In genomic region chr13:45906438-45907166, GRCm38 (mm10) we compare ENCODE assay signal across 8 mouse cellular contexts. TPM values are rescaled to one million over a fixed set of nuclear protein-coding genes. Genes with fewer than 3 reads are reported as not detected.
DNase-seq lines count a peak whose midpoint lies in the region; ATAC-seq and TF ChIP-seq lines count a peak whose summit lies in the region.

No protein-coding gene starts in this region.

- H3K4me1 ChIP-seq in heart, embryonic 12.5 days (replicated peaks): peaks cover 47% of the 10 kb centered on the region
- peaks cover 5% of the 10 kb centered on the region; the same call in 1 of the 2 replicates for H3K4me1 ChIP-seq in stomach, postnatal 0 days (replicated peaks; ENCODE audit: control insufficient read depth, insufficient read depth)

- H3K27ac ChIP-seq in heart, embryonic 12.5 days (ENCODE audit: poor library complexity, severe bottlenecking): 0 out of 2 replicates have a peak overlapping the region, but pooled peaks have one; percentile 3
- H3K27ac ChIP-seq in stomach, postnatal 0 days (replicated peaks): no peak overlapping the region
- no peak overlapping the region for H3K27ac ChIP-seq in left cerebral cortex, adult 2 months

- H3K36me3 ChIP-seq in heart, embryonic 12.5 days: 0 out of 2 replicates have a peak, but pooled peaks cover 5% of the 10 kb centered on the region
- no peaks in the 10 kb centered on the region for H3K36me3 ChIP-seq in stomach, postnatal 0 days (ENCODE audit: control insufficient read depth, insufficient read depth, low read length)

- peak overlapping the region; percentile 43 for H3K4me2 ChIP-seq in heart, embryonic 12.5 days
- peak overlapping the region; percentile 32; the same call in 1 of the 2 replicates for H3K4me2 ChIP-seq in stomach, postnatal 0 days (replicated peaks; ENCODE audit: low read depth)

- intact Hi-C loops in heart, postnatal 14 days (cut with DNase I): no loop called here
- intact Hi-C loops in left cerebral cortex, adult 2 months (cut with DNase I): no loop called here

- H3K9me3 ChIP-seq in heart, embryonic 12.5 days (replicated peaks): no peaks in the 10 kb centered on the region
- H3K9me3 ChIP-seq in stomach, postnatal 0 days (ENCODE audit: control insufficient read depth, low read length): no peaks in the 10 kb centered on the region

- no peak for DNase-seq in heart, postnatal 14 days
- DNase-seq in lung, postnatal 36 days: peak; percentile 26
- no peak for DNase-seq in lung, postnatal 4 days
- peak; percentile 52 for DNase-seq in kidney, postnatal 10 days
- DNase-seq in stomach, postnatal 0 days (ENCODE audit: low spot score): peak; percentile 50
- no peak for DNase-seq in adrenal gland, adult 2 months
- no peak for DNase-seq in left cerebral cortex, adult 2 months (ENCODE audit: extremely low spot score in 1 of 2, low spot score in 2 of 2)

- no peak overlapping the region for H3K4me3 ChIP-seq in heart, embryonic 12.5 days
- no peak overlapping the region for H3K4me3 ChIP-seq in stomach, postnatal 0 days (ENCODE audit: low read depth, low read length)
- H3K4me3 ChIP-seq in left cerebral cortex, adult 2 months: no peak overlapping the region

- no peak for TF ChIP-seq EP300 in stomach, postnatal 0 days (optimal IDR thresholded peaks at IDR 0.05)

- no peaks in the 10 kb centered on the region for H3K27me3 ChIP-seq in heart, embryonic 12.5 days (replicated peaks)
- H3K27me3 ChIP-seq in stomach, postnatal 0 days (ENCODE audit: control insufficient read depth, insufficient read depth, low read length): no peaks in the 10 kb centered on the region

- WGBS in heart, embryonic 12.5 days: 41% methylated on average over 10 of the region's 10 CpGs
- WGBS in stomach, postnatal 0 days: 47% methylated on average over 10 of the region's 10 CpGs

- ATAC-seq in heart, embryonic 12.5 days (ENCODE audit: insufficient number of reproducible peaks, low FRiP score): no peak
- peak; percentile 36; the same call in 1 of the 2 replicates for ATAC-seq in stomach, postnatal 0 days (ENCODE audit: low FRiP score, low TSS enrichment)

- H3K9ac ChIP-seq in heart, embryonic 12.5 days: 0 out of 2 replicates have a peak overlapping the region, but pooled peaks have one; percentile 6
- no peak overlapping the region for H3K9ac ChIP-seq in stomach, postnatal 0 days (ENCODE audit: low read length)

- no peak for TF ChIP-seq CTCF in stomach, postnatal 0 days (IDR thresholded peaks at IDR 0.05; ENCODE audit: low read depth)
- TF ChIP-seq CTCF in left cerebral cortex, adult 2 months (IDR thresholded peaks at IDR 0.05): no peak

RNA-seq across cellular contexts. Expression of gene Atxn1, which starts 58.2 kb away (rescaled TPM):
- 7.1 and 7.7 TPM in 2 replicates for polyA plus RNA-seq in heart, embryonic 12.5 days (2016; fragmentation: Nextera tagmentation; extraction: Ambion mirVana)
- total RNA-seq in heart, postnatal 14 days (2021): 10 to 100 TPM; 43.3 to 46.1 TPM
- polyA plus RNA-seq in stomach, postnatal 0 days (2015; fragmentation: Nextera tagmentation; extraction: Ambion mirVana): 7.0 TPM in 2 replicates
- 10 to 100 TPM; 42.0 to 43.5 TPM for total RNA-seq in adrenal gland, adult 2 months (2021)
- 21.1 and 27.3 TPM in 2 replicates for polyA plus RNA-seq in adrenal gland, adult 2 months (2012; rRNA removed)
- 100 to 1,000 TPM; 152 to 197 TPM for total RNA-seq in left cerebral cortex, adult 2 months (2021)

Comparison
In these comparisons a context has a peak if more than half of its experiments do, and no peak if none do; other contexts are left out.
1. DNase-seq: peak in lung, postnatal 36 days (single experiment), kidney, postnatal 10 days (single experiment) and stomach, postnatal 0 days (single experiment); none in heart, postnatal 14 days (0 of 2), lung, postnatal 4 days (0 of 2), adrenal gland, adult 2 months (single experiment) and left cerebral cortex, adult 2 months (0 of 2).